Mouse (Mus musculus) kidney, adult 2 months (tissue): ENCODE results near the gene Rnf216.

Experiments used
- CTCF ChIP-seq: fragments of 200-500 bp; conservative IDR thresholded peaks from 2 replicates; pipeline ENCODE4 v1.5.1; 2011; ENCODE audit warnings: low read depth, mild to moderate bottlenecking, control low read depth, low read length, moderate library complexity, mixed read lengths; ENCODE audit not compliant: insufficient read depth, insufficient read length
- POLR2A ChIP-seq: fragments of 200-500 bp; IDR thresholded peaks from one replicate; pipeline ENCODE4 v1.6.1; 2011; ENCODE audit warnings: low read depth, low read length, control low read depth

DNA sequence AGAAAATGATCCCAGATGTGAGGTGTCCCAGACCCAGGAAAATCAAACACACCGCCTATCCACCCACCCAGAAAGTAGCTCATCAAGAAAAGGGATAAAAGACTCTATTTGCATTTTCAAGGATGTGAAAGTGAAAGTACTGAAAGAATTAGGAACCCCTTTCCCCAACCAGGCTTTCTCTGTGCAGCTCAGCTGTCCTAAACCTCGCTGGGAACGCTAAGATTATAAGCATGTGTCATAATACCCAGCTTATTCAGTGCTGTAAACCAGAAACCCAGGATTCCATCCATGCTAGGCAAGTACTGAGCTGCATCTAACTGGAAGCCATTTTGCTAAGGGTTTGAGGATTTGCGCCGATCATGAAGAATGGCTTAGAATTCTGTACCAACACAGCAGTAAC, 62.5 kb downstream of the Rnf216 start:
- TF ChIP-seq CTCF = no peak
- TF ChIP-seq POLR2A = no peak
